Mouse (Mus musculus) skeletal muscle tissue, adult 2 months (tissue): Measurements from ENCODE around the gene Tmem51.
"Not testable (repeated sequence)": the region's sequence is repeated elsewhere in the genome, so short reads cannot be mapped to it uniquely, and the experiment has no call there.

Source experiments
- DNase-seq: peaks from one replicate; pipeline ENCODE4 v3.0.0-alpha.2; 2012; ENCODE audit warnings: low read depth, low spot score

Gene Tmem51

GRCm38 (mm10) chr4:142024536-142024935 lies 59.6 kb downstream of the Tmem51 start:
- DNase-seq, result no peak

- no peak for DNase-seq
Observed at GRCm38 (mm10) chr4:142023166-142023565, 60.9 kb downstream of the Tmem51 start.

- peak; percentile 25 for DNase-seq
Observed at GRCm38 (mm10) chr4:142017686-142018085, 66.4 kb downstream of the Tmem51 start.

GRCm38 (mm10) chr4:142014659-142015608 lies 69.2 kb downstream of the Tmem51 start, which contains the start of gene Fhad1:
Gene Fhad1, minus strand, starts transcription at chr4:142015082.
- peak; percentile 34 for DNase-seq

- no peak for DNase-seq
Observed at GRCm38 (mm10) chr4:142011236-142011635, 72.9 kb downstream of the Tmem51 start.

GRCm38 (mm10) chr4:142010441-142010840 lies 73.7 kb downstream of the Tmem51 start:
- no peak for DNase-seq

- no peak for DNase-seq
Observed at GRCm38 (mm10) chr4:142008206-142008605, 75.9 kb downstream of the Tmem51 start.

- no peak for DNase-seq
Observed at GRCm38 (mm10) chr4:142000581-142000980, 83.5 kb downstream of the Tmem51 start.

GRCm38 (mm10) chr4:141999494-142000074 lies 84.5 kb downstream of the Tmem51 start:
- DNase-seq, result no peak

GRCm38 (mm10) chr4:141998282-141998821 lies 85.8 kb downstream of the Tmem51 start:
- no peak for DNase-seq

GRCm38 (mm10) chr4:141996880-141997279 lies 87.2 kb downstream of the Tmem51 start:
- no peak for DNase-seq

- DNase-seq, result no peak
Observed at GRCm38 (mm10) chr4:141996086-141996485, 88.0 kb downstream of the Tmem51 start.

- not testable (repeated sequence) for DNase-seq
Observed at GRCm38 (mm10) chr4:141994062-141994471, 90.0 kb downstream of the Tmem51 start.

- no peak for DNase-seq
Observed at GRCm38 (mm10) chr4:141993347-141994061, 90.6 kb downstream of the Tmem51 start.

GRCm38 (mm10) chr4:141992530-141993204 lies 91.4 kb downstream of the Tmem51 start:
- no peak for DNase-seq

- DNase-seq, result no peak
Observed at GRCm38 (mm10) chr4:141988178-141988577, 95.9 kb downstream of the Tmem51 start.

GRCm38 (mm10) chr4:141983689-141984088 lies 100.4 kb downstream of the Tmem51 start:
- DNase-seq, result no peak

GRCm38 (mm10) chr4:141981475-141981874 lies 102.6 kb downstream of the Tmem51 start:
- DNase-seq, result no peak
